Mouse (Mus musculus) myocyte (in vitro differentiated cells): ENCODE results near the gene Gm43518. TPM values are rescaled to one million over a fixed set of nuclear protein-coding genes. Genes with fewer than 3 reads are reported as not detected.

Experiments
- H3K27me3 ChIP-seq: one replicate; pipeline ENCODE4 v1.6.1; 2011; ENCODE audit not compliant: control insufficient read depth, insufficient read depth, insufficient read length
- H3K36me3 ChIP-seq: one replicate; pipeline ENCODE4 v1.6.1; 2011; ENCODE audit not compliant: control insufficient read depth, insufficient read depth
- H3K4me2 ChIP-seq: one replicate; pipeline ENCODE4 v1.6.1; 2011; ENCODE audit warnings: low read depth, control low read depth
- H3K4me3 ChIP-seq: one replicate; pipeline ENCODE4 v1.5.1; 2011; ENCODE audit warnings: mild to moderate bottlenecking, control low read depth, moderate library complexity
- H3K79me2 ChIP-seq: one replicate; pipeline ENCODE4 v1.6.1; 2011; ENCODE audit not compliant: control insufficient read depth, insufficient read depth
- H3ac ChIP-seq: one replicate; pipeline ENCODE4 v1.6.1; 2011; ENCODE audit not compliant: control insufficient read depth, insufficient read length
- CEBPB ChIP-seq: IDR thresholded peaks from 2 replicates; pipeline ENCODE4 v1.6.1; 2011; ENCODE audit warnings: mild to moderate bottlenecking, moderate library complexity; ENCODE audit not compliant: poor library complexity, insufficient read depth, severe bottlenecking
- E2F4 ChIP-seq: IDR thresholded peaks from one replicate; pipeline ENCODE4 v1.6.1; 2011; ENCODE audit warnings: mild to moderate bottlenecking, control low read depth, moderate library complexity; ENCODE audit not compliant: insufficient read depth
- MAX ChIP-seq: IDR thresholded peaks from one replicate; pipeline ENCODE4 v1.6.1; 2011; ENCODE audit warnings: low read depth, mild to moderate bottlenecking, control low read depth
- MYOD1 ChIP-seq, 3 experiments: IDR thresholded peaks; one replicate each; pipeline ENCODE4 v1.6.1; 2011; ENCODE audit warnings: control low read depth in 2 of 3, low read depth in 2 of 3, mild to moderate bottlenecking in 2 of 3, moderate library complexity in 1 of 3; ENCODE audit not compliant: insufficient read length in 2 of 3, control insufficient read depth in 1 of 3
- MYOG ChIP-seq, 3 experiments: IDR thresholded peaks; one replicate each; pipeline ENCODE4 v1.6.1; 2011; ENCODE audit warnings: control low read depth in 2 of 3, low read depth in 2 of 3, mild to moderate bottlenecking in 2 of 3; ENCODE audit not compliant: insufficient read length in 2 of 3, control insufficient read depth in 1 of 3, insufficient read depth in 1 of 3
- POLR2A ChIP-seq: IDR thresholded peaks from one replicate; pipeline ENCODE4 v1.6.1; 2011; ENCODE audit warnings: low read depth, mild to moderate bottlenecking, control low read depth, moderate library complexity; ENCODE audit not compliant: insufficient read length
- POLR2AphosphoS2 ChIP-seq: IDR thresholded peaks from one replicate; pipeline ENCODE4 v1.6.1; 2011; ENCODE audit warnings: low read depth, control low read depth; ENCODE audit not compliant: insufficient read length
- REST ChIP-seq: IDR thresholded peaks from one replicate; pipeline ENCODE4 v1.6.1; 2011; ENCODE audit warnings: mild to moderate bottlenecking, control low read depth, moderate library complexity; ENCODE audit not compliant: insufficient read depth, insufficient read length
- SRF ChIP-seq: IDR thresholded peaks from one replicate; pipeline ENCODE4 v1.6.1; 2011; ENCODE audit warnings: low read depth; ENCODE audit not compliant: control insufficient read depth, insufficient read length
- TCF12 ChIP-seq: IDR thresholded peaks from one replicate; pipeline ENCODE4 v1.6.1; 2011; ENCODE audit warnings: mild to moderate bottlenecking, control low read depth; ENCODE audit not compliant: poor library complexity, insufficient read depth, severe bottlenecking
- TCF3 ChIP-seq: IDR thresholded peaks from one replicate; pipeline ENCODE4 v1.6.1; 2011; ENCODE audit warnings: low read depth, control low read depth; ENCODE audit not compliant: insufficient read length
- USF1 ChIP-seq: IDR thresholded peaks from one replicate; pipeline ENCODE4 v1.6.1; 2011; ENCODE audit warnings: low read depth, mild to moderate bottlenecking, control low read depth, moderate library complexity
- polyA plus RNA-seq: library from polyadenylated mRNA; unstranded; fragments of >200 nt; fragmentation: generic; extraction: Trizol; gene quantifications from one replicate; pipeline ENCODE4 v1.2.1, GENCODE M21; 2012; ENCODE audit warnings: missing spikeins

The Gm43518 gene
- polyA plus RNA-seq, 1 experiment: not detected

- no peak overlapping the region for H3ac ChIP-seq
- no peaks in the 10 kb centered on the region for H3K79me2 ChIP-seq
- no peak overlapping the region for H3K4me3 ChIP-seq
- no peak for TF ChIP-seq SRF
- TF ChIP-seq POLR2A: no peak
- TF ChIP-seq MYOD1 (IDR thresholded peaks at IDR 0.05; ENCODE audit: control insufficient read depth in 1 of 3, insufficient read length in 2 of 3, low read depth in 2 of 3): peak in 2 of 3 experiments; percentile 48 to 52
- TF ChIP-seq E2F4: no peak
- TF ChIP-seq MYOG (IDR thresholded peaks at IDR 0.05; ENCODE audit: control insufficient read depth in 1 of 3, insufficient read depth in 1 of 3, insufficient read length in 2 of 3, low read depth in 2 of 3): no peak
- TF ChIP-seq POLR2AphosphoS2: no peak
- TF ChIP-seq MAX: no peak
- no peaks in the 10 kb centered on the region for H3K36me3 ChIP-seq
- H3K4me2 ChIP-seq: no peak overlapping the region
- H3K27me3 ChIP-seq: no peaks in the 10 kb centered on the region
Observed at GRCm38 (mm10) chr5:123946546-123946945, 19.3 kb downstream of the Gm43518 start.

- H3K36me3 ChIP-seq: no peaks in the 10 kb centered on the region
- H3K27me3 ChIP-seq: no peaks in the 10 kb centered on the region
- no peak overlapping the region for H3ac ChIP-seq
- no peak overlapping the region for H3K4me3 ChIP-seq
- H3K4me2 ChIP-seq: no peak overlapping the region
- TF ChIP-seq POLR2A: no peak
- no peak for TF ChIP-seq MYOD1 (IDR thresholded peaks at IDR 0.05; ENCODE audit: control insufficient read depth in 1 of 3, insufficient read length in 2 of 3, low read depth in 2 of 3)
- no peak for TF ChIP-seq MYOG (IDR thresholded peaks at IDR 0.05; ENCODE audit: control insufficient read depth in 1 of 3, insufficient read depth in 1 of 3, insufficient read length in 2 of 3, low read depth in 2 of 3)
- no peak for TF ChIP-seq E2F4
- no peak for TF ChIP-seq USF1
- TF ChIP-seq REST: no peak
- no peak for TF ChIP-seq SRF
- no peak for TF ChIP-seq TCF3
- no peak for TF ChIP-seq POLR2AphosphoS2
- TF ChIP-seq MAX: no peak
- no peaks in the 10 kb centered on the region for H3K79me2 ChIP-seq
Observed at GRCm38 (mm10) chr5:123947041-123947761, 20.0 kb downstream of the Gm43518 start.

GRCm38 (mm10) chr5:123952365-123953045 is 25.3 kb downstream of the Gm43518 start:
- no peaks in the 10 kb centered on the region for H3K27me3 ChIP-seq
- H3K4me2 ChIP-seq: no peak overlapping the region
- no peaks in the 10 kb centered on the region for H3K79me2 ChIP-seq
- no peak overlapping the region for H3K4me3 ChIP-seq
- TF ChIP-seq MAX (no peak), SRF (no peak)
- no peak overlapping the region for H3ac ChIP-seq
- no peaks in the 10 kb centered on the region for H3K36me3 ChIP-seq

GRCm38 (mm10) chr5:123957213-123957612 is 30.0 kb downstream of the Gm43518 start:
- Histone ChIP-seq H3K27me3 (no peaks in the 10 kb centered on the region), H3K4me2 (no peak overlapping the region), H3ac (no peak overlapping the region), H3K79me2 (no peaks in the 10 kb centered on the region), H3K36me3 (no peaks in the 10 kb centered on the region), H3K4me3 (no peak overlapping the region)
- no peak for TF ChIP-seq MAX
- no peak for TF ChIP-seq USF1
- no peak for TF ChIP-seq MYOD1 (IDR thresholded peaks at IDR 0.05; ENCODE audit: control insufficient read depth in 1 of 3, insufficient read length in 2 of 3, low read depth in 2 of 3)
- TF ChIP-seq REST: no peak

- no peak overlapping the region for H3K4me3 ChIP-seq
- no peak overlapping the region for H3K4me2 ChIP-seq
- H3K36me3 ChIP-seq: no peaks in the 10 kb centered on the region
- H3ac ChIP-seq: no peak overlapping the region
- H3K27me3 ChIP-seq: no peaks in the 10 kb centered on the region
- no peaks in the 10 kb centered on the region for H3K79me2 ChIP-seq
- TF ChIP-seq REST (no peak), CEBPB (no peak), POLR2A (no peak), MAX (no peak), MYOD1 (IDR thresholded peaks at IDR 0.05; ENCODE audit: control insufficient read depth in 1 of 3, insufficient read length in 2 of 3, low read depth in 2 of 3) (no peak), SRF (no peak), USF1 (no peak), POLR2AphosphoS2 (no peak), TCF3 (no peak), TCF12 (no peak), E2F4 (no peak), MYOG (IDR thresholded peaks at IDR 0.05; ENCODE audit: control insufficient read depth in 1 of 3, insufficient read depth in 1 of 3, insufficient read length in 2 of 3, low read depth in 2 of 3) (no peak)
Observed at GRCm38 (mm10) chr5:123959018-123959417, 31.8 kb downstream of the Gm43518 start.
